Mouse (Mus musculus) CH12.LX (cell line): ENCODE results near the gene Pigx. TPM values are rescaled to one million over a fixed set of nuclear protein-coding genes. Genes with fewer than 3 reads are reported as not detected.

Experiments
- DNase-seq: peaks from one replicate; pipeline ENCODE4 v3.0.0-alpha.2; 2013; ENCODE audit errors: extremely low read depth
- H3K27ac ChIP-seq: 2 replicates; pipeline ENCODE4 v1.5.1; 2012; ENCODE audit warnings: low read depth, mild to moderate bottlenecking, control low read depth, moderate library complexity; ENCODE audit not compliant: insufficient read depth
- H3K27me3 ChIP-seq: replicated peaks from 2 replicates; pipeline ENCODE3; 2012; ENCODE audit warnings: inconsistent platforms
- H3K36me3 ChIP-seq, 2 experiments: replicated peaks in 1 of 2; 2 replicates each; pipeline versions ENCODE3 to v1.6.1; 2012; ENCODE audit warnings: inconsistent platforms in 1 of 2, low read length in 1 of 2, mild to moderate bottlenecking in 1 of 2, mixed read lengths in 1 of 2, moderate library complexity in 1 of 2; ENCODE audit not compliant: control insufficient read depth in 1 of 2, insufficient read depth in 1 of 2
- H3K4me1 ChIP-seq, 2 experiments: 2 replicates each; pipeline ENCODE4 v1.6.1; 2012; ENCODE audit warnings: inconsistent platforms in 1 of 2, moderate library complexity in 1 of 2; ENCODE audit not compliant: insufficient read depth in 2 of 2, control insufficient read depth in 1 of 2
- H3K4me2 ChIP-seq: 2 replicates; pipeline ENCODE4 v1.6.1; 2012; ENCODE audit warnings: low read depth, mild to moderate bottlenecking, control low read depth; ENCODE audit not compliant: poor library complexity, insufficient read depth, severe bottlenecking
- H3K4me3 ChIP-seq, 3 experiments: fragments of 150-350 bp in 1 of 3; sonication (generic) in 1 of 3; replicated peaks in 1 of 3; 2 replicates each; pipeline versions ENCODE3 to v1.5.1; 2011 to 2012; ENCODE audit warnings: low read depth in 2 of 3, low read length in 2 of 3, mild to moderate bottlenecking in 2 of 3, moderate library complexity in 2 of 3, control low read depth in 1 of 3, improper control_type of control experiment in 1 of 3, inconsistent platforms in 1 of 3, mixed read lengths in 1 of 3; ENCODE audit not compliant: poor library complexity in 1 of 3
- H3K79me2 ChIP-seq: replicated peaks from 2 replicates; pipeline ENCODE4 v1.6.1; 2012; ENCODE audit warnings: mild to moderate bottlenecking, moderate library complexity; ENCODE audit not compliant: control insufficient read depth, poor library complexity, insufficient read depth, severe bottlenecking; ENCODE audit errors: extremely low read depth
- H3K9ac ChIP-seq: 2 replicates; pipeline ENCODE4 v1.6.1; 2012; ENCODE audit warnings: low read depth, mild to moderate bottlenecking, control low read depth, moderate library complexity; ENCODE audit not compliant: insufficient read depth
- H3K9me3 ChIP-seq: replicated peaks from 2 replicates; pipeline ENCODE3; 2012; ENCODE audit warnings: low read length, inconsistent platforms, mixed read lengths
- BHLHE40 ChIP-seq: IDR thresholded peaks from 2 replicates; pipeline ENCODE4 v1.6.1; 2011; ENCODE audit warnings: mild to moderate bottlenecking, low read depth, low read length, improper control_type of control experiment
- CHD1 ChIP-seq: IDR thresholded peaks from 2 replicates; pipeline ENCODE4 v1.6.1; 2012; ENCODE audit warnings: low read depth, low read length, improper control_type of control experiment, inconsistent platforms
- CTCF ChIP-seq, 2 experiments: IDR thresholded peaks in 1 of 2; conservative IDR thresholded peaks in 1 of 2; 2 replicates each; pipeline ENCODE4 v1.5.1; 2011 to 2012; ENCODE audit warnings: low read depth in 2 of 2, low read length in 2 of 2, improper control_type of control experiment in 1 of 2, inconsistent platforms in 1 of 2, mild to moderate bottlenecking in 1 of 2, moderate library complexity in 1 of 2
- E2F4 ChIP-seq: IDR thresholded peaks from 2 replicates; pipeline ENCODE4 v1.6.1; 2011; ENCODE audit warnings: low read depth, low read length, improper control_type of control experiment; ENCODE audit not compliant: insufficient replicate concordance
- ELF1 ChIP-seq: IDR thresholded peaks from 2 replicates; pipeline ENCODE4 v1.6.1; 2014; ENCODE audit warnings: low read depth, mild to moderate bottlenecking, inconsistent platforms, low read length, improper control_type of control experiment
- ETS1 ChIP-seq: conservative IDR thresholded peaks from 2 replicates; pipeline ENCODE4 v1.6.1; 2012; ENCODE audit warnings: low read depth, mild to moderate bottlenecking, inconsistent platforms, low read length, improper control_type of control experiment, moderate library complexity
- GABPA ChIP-seq: IDR thresholded peaks from 2 replicates; pipeline ENCODE4 v1.6.1; 2012; ENCODE audit warnings: low read depth, low read length, improper control_type of control experiment, inconsistent platforms; ENCODE audit not compliant: insufficient replicate concordance
- HCFC1 ChIP-seq: IDR thresholded peaks from 2 replicates; pipeline ENCODE4 v1.6.1; 2012; ENCODE audit warnings: low read depth, mild to moderate bottlenecking, inconsistent platforms, low read length, improper control_type of control experiment
- JUN ChIP-seq: IDR thresholded peaks from 2 replicates; pipeline ENCODE4 v1.6.1; 2011; ENCODE audit warnings: low read depth, mild to moderate bottlenecking, low read length, improper control_type of control experiment, moderate library complexity; ENCODE audit not compliant: insufficient read depth
- KAT2A ChIP-seq: IDR thresholded peaks from 2 replicates; pipeline ENCODE4 v1.6.1; 2012; ENCODE audit warnings: low read length, improper control_type of control experiment, inconsistent platforms; ENCODE audit not compliant: insufficient replicate concordance
- MAFK ChIP-seq: IDR thresholded peaks from 2 replicates; pipeline ENCODE4 v1.6.1; 2011; ENCODE audit warnings: low read length, improper control_type of control experiment; ENCODE audit not compliant: insufficient replicate concordance
- MAX ChIP-seq: IDR thresholded peaks from 2 replicates; pipeline ENCODE4 v1.6.1; 2011; ENCODE audit warnings: low read length, improper control_type of control experiment
- MAZ ChIP-seq: IDR thresholded peaks from 2 replicates; pipeline ENCODE4 v1.6.1; 2012; ENCODE audit warnings: low read depth, mild to moderate bottlenecking, inconsistent platforms, low read length, improper control_type of control experiment, moderate library complexity
- MEF2A ChIP-seq: IDR thresholded peaks from 2 replicates; pipeline ENCODE4 v1.6.1; 2014; ENCODE audit warnings: low read depth, mild to moderate bottlenecking, inconsistent platforms, low read length, improper control_type of control experiment, borderline replicate concordance
- MXI1 ChIP-seq: IDR thresholded peaks from 2 replicates; pipeline ENCODE4 v1.6.1; 2011; ENCODE audit warnings: mild to moderate bottlenecking, low read depth, low read length, improper control_type of control experiment
- NELFE ChIP-seq: IDR thresholded peaks from 2 replicates; pipeline ENCODE4 v1.6.1; 2011; ENCODE audit warnings: low read depth, low read length, improper control_type of control experiment
- NRF1 ChIP-seq: IDR thresholded peaks from 2 replicates; pipeline ENCODE4 v1.6.1; 2014; ENCODE audit warnings: low read depth, mild to moderate bottlenecking, inconsistent platforms, low read length, improper control_type of control experiment, moderate library complexity
- POLR2A ChIP-seq: IDR thresholded peaks from 2 replicates; pipeline ENCODE4 v1.6.1; 2011; ENCODE audit warnings: low read depth, mild to moderate bottlenecking, improper control_type of control experiment, low read length
- POLR2AphosphoS2 ChIP-seq: IDR thresholded peaks from 2 replicates; pipeline ENCODE4 v1.6.1; 2011; ENCODE audit warnings: low read depth, low read length, improper control_type of control experiment
- RCOR1 ChIP-seq: conservative IDR thresholded peaks from 2 replicates; pipeline ENCODE4 v1.6.1; 2012; ENCODE audit warnings: low read depth, mild to moderate bottlenecking, inconsistent platforms, low read length, improper control_type of control experiment
- TCF12 ChIP-seq: IDR thresholded peaks from 2 replicates; pipeline ENCODE4 v1.6.1; 2014; ENCODE audit warnings: low read depth, mild to moderate bottlenecking, inconsistent platforms, low read length, improper control_type of control experiment
- USF1 ChIP-seq: IDR thresholded peaks from 2 replicates; pipeline ENCODE4 v1.6.1; 2014; ENCODE audit warnings: low read depth, mild to moderate bottlenecking, inconsistent platforms, low read length, improper control_type of control experiment
- USF2 ChIP-seq: conservative IDR thresholded peaks from 2 replicates; pipeline ENCODE4 v1.6.1; 2011; ENCODE audit warnings: low read depth, low read length, improper control_type of control experiment
- ZKSCAN1 ChIP-seq: IDR thresholded peaks from 2 replicates; pipeline ENCODE4 v1.6.1; 2012; ENCODE audit warnings: low read depth, inconsistent platforms, low read length, improper control_type of control experiment, borderline replicate concordance
- ZMIZ1 ChIP-seq: IDR thresholded peaks from 2 replicates; pipeline ENCODE4 v1.6.1; 2012; ENCODE audit warnings: low read depth, mild to moderate bottlenecking, inconsistent platforms, low read length, improper control_type of control experiment
- ZNF384 ChIP-seq: IDR thresholded peaks from 2 replicates; pipeline ENCODE4 v1.6.1; 2012; ENCODE audit warnings: low read depth, low read length, improper control_type of control experiment, inconsistent platforms
- dilution Hi-C: fragments of 300-500 bp; cut with MboI; formaldehyde crosslinking; loops from 2 replicates; pipeline ENCODE4 v1.14.3; 2020; ENCODE audit warnings: low sequenced_read_pairs; ENCODE audit not compliant: extremely low pct_unique_long_range_greater_than_20kb, extremely low pct_ligation_motif_present
- in situ Hi-C: fragments of 300-500 bp; cut with MboI; formaldehyde crosslinking; loops from 3 replicates; pipeline ENCODE4 v1.14.3; 2019; ENCODE audit warnings: low sequenced_read_pairs, low pct_ligation_motif_present, low pct_unique_long_range_greater_than_20kb, mixed read lengths
- polyA plus RNA-seq: library from polyadenylated mRNA; unstranded; fragments of >175 nt; gene quantifications from 2 replicates; pipeline ENCODE4 v1.2.1, GENCODE M21; 2012; ENCODE audit warnings: low read depth; ENCODE audit not compliant: insufficient read length
- total RNA-seq, 2 experiments: library from RNA; depleted of rRNA; stranded (reverse); fragments of 300-350 nt in 1 of 2; fragments of >200 nt in 1 of 2; gene quantifications; 2 replicates each; pipeline ENCODE4 v1.2.3; 2012 to 2014

The Pigx gene
- total and polyA plus RNA-seq, 3 experiments: 48.1 to 83.0 (median 48.1) TPM

- in situ Hi-C loops: no loop called here
- H3K36me3 ChIP-seq: peaks cover 4 to 55% of the 10 kb centered on the region in 2 experiments
- no peaks in the 10 kb centered on the region for H3K9me3 ChIP-seq
- dilution Hi-C loops: no loop called here
- H3K27ac ChIP-seq: no peak overlapping the region
- no peak for DNase-seq
- peaks cover 84% of the 10 kb centered on the region for H3K79me2 ChIP-seq
- TF ChIP-seq MAZ: no peak
- TF ChIP-seq NELFE: no peak
- no peak for TF ChIP-seq TCF12
- no peak for TF ChIP-seq KAT2A
- no peak for TF ChIP-seq MAX
- TF ChIP-seq CTCF (conservative IDR thresholded peaks at IDR 0.05 in 1 of 2, IDR thresholded peaks at IDR 0.05 in 1 of 2; ENCODE audit: low read depth in 2 of 2, low read length in 2 of 2): no peak
- no peak for TF ChIP-seq ZMIZ1
- no peak for TF ChIP-seq MEF2A
- TF ChIP-seq NRF1: no peak
- no peak for TF ChIP-seq POLR2AphosphoS2
- TF ChIP-seq E2F4: no peak
- no peak for TF ChIP-seq BHLHE40
- no peak for TF ChIP-seq ELF1
- TF ChIP-seq JUN: no peak
- TF ChIP-seq GABPA: no peak
- TF ChIP-seq MAFK: no peak
- no peak for TF ChIP-seq RCOR1
- no peak for TF ChIP-seq ZNF384
- no peak for TF ChIP-seq USF1
- H3K4me3 ChIP-seq: no peak overlapping the region
- H3K27me3 ChIP-seq: no peaks in the 10 kb centered on the region
- H3K9ac ChIP-seq: no peak overlapping the region
- H3K4me2 ChIP-seq: no peak overlapping the region
- peaks cover 12 to 78% of the 10 kb centered on the region in 2 experiments; a peak in 3 of 4 replicates for H3K4me1 ChIP-seq
Observed at GRCm38 (mm10) chr16:32068389-32069300, 30.9 kb downstream of the Pigx start.

GRCm38 (mm10) chr16:32066899-32067298 lies 32.6 kb downstream of the Pigx start:
- Histone ChIP-seq H3K4me3 (no peak overlapping the region), H3K9me3 (no peaks in the 10 kb centered on the region), H3K27ac (no peak overlapping the region), H3K4me1 (peaks cover 12 to 84% of the 10 kb centered on the region in 2 experiments; a peak in 3 of 4 replicates), H3K4me2 (no peak overlapping the region), H3K9ac (no peak overlapping the region), H3K27me3 (no peaks in the 10 kb centered on the region), H3K36me3 (peaks cover 1 to 47% of the 10 kb centered on the region in 2 experiments), H3K79me2 (peaks cover 83% of the 10 kb centered on the region)
- in situ Hi-C loops (no loop called here), dilution Hi-C loops (no loop called here)
- DNase-seq: no peak
- TF ChIP-seq HCFC1 (no peak), TCF12 (no peak), CTCF (conservative IDR thresholded peaks at IDR 0.05 in 1 of 2, IDR thresholded peaks at IDR 0.05 in 1 of 2; ENCODE audit: low read depth in 2 of 2, low read length in 2 of 2) (no peak), POLR2A (no peak), USF2 (no peak), RCOR1 (no peak), CHD1 (no peak), USF1 (no peak), MAFK (no peak), MAX (no peak), ETS1 (no peak), MXI1 (no peak), POLR2AphosphoS2 (no peak), ZKSCAN1 (no peak), E2F4 (no peak)
